Mouse (Mus musculus): ENCODE measurements around the gene Alpk1.

The Alpk1 gene

GRCm38 (mm10) chr3:127743614-127744365, 36.5 kb downstream of the Alpk1 start:
- DNase-seq (ENCODE audit: low spot score), result no peak

- peak; percentile 22 for DNase-seq (ENCODE audit: low spot score)
These were observed 38.9 kb downstream of the Alpk1 start for GRCm38 (mm10) chr3:127741473-127741872.

- DNase-seq (ENCODE audit: low spot score), result no peak
These were observed 42.5 kb downstream of the Alpk1 start for GRCm38 (mm10) chr3:127737876-127738275.

GRCm38 (mm10) chr3:127735395-127735794, 44.9 kb downstream of the Alpk1 start:
- DNase-seq (ENCODE audit: low spot score), result no peak

- no peak for DNase-seq (ENCODE audit: low spot score)
These were observed 50.7 kb downstream of the Alpk1 start for GRCm38 (mm10) chr3:127729513-127730137.

- DNase-seq (ENCODE audit: low spot score), result no peak
These were observed 51.3 kb downstream of the Alpk1 start for GRCm38 (mm10) chr3:127728851-127729512.

- no peak for DNase-seq (ENCODE audit: low spot score)
These were observed 52.3 kb downstream of the Alpk1 start for GRCm38 (mm10) chr3:127728046-127728445.

GRCm38 (mm10) chr3:127720948-127721347, 59.4 kb downstream of the Alpk1 start:
- DNase-seq (ENCODE audit: low spot score), result no peak

- DNase-seq (ENCODE audit: low spot score), result no peak
These were observed 60.3 kb downstream of the Alpk1 start for GRCm38 (mm10) chr3:127720050-127720449.

- no peak for DNase-seq (ENCODE audit: low spot score)
These were observed 60.7 kb downstream of the Alpk1 start for GRCm38 (mm10) chr3:127719601-127720000.

- DNase-seq (ENCODE audit: low spot score), result no peak
These were observed 63.6 kb downstream of the Alpk1 start for GRCm38 (mm10) chr3:127716759-127717158.

- no peak for DNase-seq (ENCODE audit: low spot score)
These were observed 67.2 kb downstream of the Alpk1 start for GRCm38 (mm10) chr3:127713112-127713511.

GRCm38 (mm10) chr3:127711536-127711935, 68.8 kb downstream of the Alpk1 start:
- no peak for DNase-seq (ENCODE audit: low spot score)

- no peak for DNase-seq (ENCODE audit: low spot score)
These were observed 73.2 kb downstream of the Alpk1 start for GRCm38 (mm10) chr3:127707089-127707485.

- no peak for DNase-seq (ENCODE audit: low spot score)
These were observed 73.8 kb downstream of the Alpk1 start for GRCm38 (mm10) chr3:127706445-127707088.

- no peak for DNase-seq (ENCODE audit: low spot score)
These were observed 74.5 kb downstream of the Alpk1 start for GRCm38 (mm10) chr3:127705515-127706444.

- DNase-seq (ENCODE audit: low spot score), result no peak
These were observed 75.2 kb downstream of the Alpk1 start for GRCm38 (mm10) chr3:127705139-127705514.

- DNase-seq (ENCODE audit: low spot score), result no peak
These were observed 79.0 kb downstream of the Alpk1 start for GRCm38 (mm10) chr3:127701196-127701825.

- DNase-seq (ENCODE audit: low spot score), result no peak
These were observed 81.7 kb downstream of the Alpk1 start for GRCm38 (mm10) chr3:127698636-127699035.

GRCm38 (mm10) chr3:127696541-127696940, 83.8 kb downstream of the Alpk1 start:
- DNase-seq (ENCODE audit: low spot score), result no peak

All from c-Kit-positive CD71-positive TER-119-positive erythroid progenitor cells, embryonic 14.5 days (primary cell).